Mouse (Mus musculus): ENCODE data around the gene Ikzf4. TPM values are rescaled to one million over a fixed set of nuclear protein-coding genes. Genes with fewer than 3 reads are reported as not detected.
"Not testable (repeated sequence)": the region's sequence is repeated elsewhere in the genome, so short reads cannot be mapped to it uniquely, and the experiment has no call there.

The Ikzf4 gene
- polyA plus RNA-seq, 1 experiment from 2014 or later: 18.1 TPM

DNA sequence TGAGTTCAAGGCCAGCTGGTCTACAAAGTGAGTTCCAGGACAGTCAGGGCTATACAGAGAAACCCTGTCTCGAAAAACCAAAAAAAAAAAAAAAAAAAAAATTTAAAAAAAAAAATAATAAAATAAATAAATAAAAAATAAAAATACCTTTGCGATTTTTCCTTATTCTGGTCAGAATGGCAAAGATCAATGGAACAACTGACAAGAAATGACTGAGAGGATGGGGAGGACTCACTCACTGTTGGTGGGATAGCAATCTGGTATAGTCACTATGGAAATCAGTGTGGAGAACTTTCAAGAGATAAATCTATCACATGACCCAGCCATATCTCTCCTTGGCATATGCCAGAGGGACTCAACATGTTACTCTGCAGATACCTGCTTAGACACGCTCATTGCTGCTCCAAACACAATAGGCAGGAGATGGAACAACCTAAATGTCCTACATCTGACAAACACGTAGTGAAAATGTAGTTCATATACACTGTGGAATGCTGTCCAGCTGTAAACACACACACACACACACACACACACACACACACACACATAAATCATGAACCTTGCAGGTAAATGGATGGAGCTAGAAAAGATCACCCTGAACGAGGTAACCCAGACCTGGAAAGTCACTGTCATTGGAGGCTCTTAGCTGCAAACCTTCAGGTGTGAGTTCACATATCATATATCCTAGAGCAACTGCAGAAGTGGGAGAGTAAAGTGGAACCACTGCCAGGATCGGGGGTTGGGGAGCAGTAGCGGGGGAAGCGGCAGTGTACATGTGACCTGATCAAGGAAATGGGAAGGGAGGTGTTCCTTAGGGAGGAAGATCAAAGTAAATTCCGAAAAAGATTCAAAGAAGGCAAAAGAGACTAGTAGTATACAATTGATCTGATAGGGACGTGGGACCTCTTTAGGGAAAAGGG is 18.1 kb downstream of the Ikzf4 start:
- ATAC-seq (ENCODE audit: low FRiP score) (no peak), DNase-seq (ENCODE audit: low spot score) (no peak)
- H3K4me3 ChIP-seq (replicated peaks; ENCODE audit: low read length): no peak overlapping the region
- H3K36me3 ChIP-seq (replicated peaks; ENCODE audit: control insufficient read depth, insufficient read depth): peaks cover 29% of the 10 kb centered on the region
- peaks cover 6% of the 10 kb centered on the region for H3K4me1 ChIP-seq (replicated peaks; ENCODE audit: control insufficient read depth, insufficient read depth, low read length)
- no peaks in the 10 kb centered on the region for H3K9me3 ChIP-seq (ENCODE audit: control insufficient read depth, low read length)
- H3K27ac ChIP-seq: peak overlapping the region; percentile 83; the same call in 1 of the 2 replicates
- H3K4me2 ChIP-seq (replicated peaks): no peak overlapping the region; the same call in 1 of the 2 replicates
- WGBS: 87% methylated on average over 10 of the region's 10 CpGs
- no peaks in the 10 kb centered on the region for H3K27me3 ChIP-seq (ENCODE audit: control insufficient read depth, insufficient read depth, low read length)
- H3K9ac ChIP-seq: no peak overlapping the region

- Histone ChIP-seq H3K27ac (peak within 1 kb of the TSS; percentile 83), H3K4me3 (replicated peaks; ENCODE audit: low read length) (peak within 1 kb of the TSS; percentile 73), H3K36me3 (replicated peaks; ENCODE audit: control insufficient read depth, insufficient read depth) (peaks cover 30% of the 10 kb centered on the region), H3K9ac (peak within 1 kb of the TSS; percentile 87), H3K4me1 (replicated peaks; ENCODE audit: control insufficient read depth, insufficient read depth, low read length) (peaks cover 6% of the 10 kb centered on the region), H3K4me2 (replicated peaks) (peak within 1 kb of the TSS; percentile 77), H3K27me3 (ENCODE audit: control insufficient read depth, insufficient read depth, low read length) (no peaks in the 10 kb centered on the region), H3K9me3 (ENCODE audit: control insufficient read depth, low read length) (no peaks in the 10 kb centered on the region)
- ATAC-seq (ENCODE audit: low FRiP score) (peak; percentile 96), DNase-seq (ENCODE audit: low spot score) (peak; percentile 97)
- WGBS: under 1% methylated on average over 40 of the region's 40 CpGs
Measured at GRCm38 (mm10) chr10:128626311-128627310, 19.2 kb downstream of the Ikzf4 start, which contains the start of gene Rps26. Gene Rps26, minus strand, starts transcription at chr10:128626747.

GRCm38 (mm10) chr10:128625287-128625894 is 20.4 kb downstream of the Ikzf4 start:
- no peak for DNase-seq (ENCODE audit: low spot score)
- Histone ChIP-seq H3K4me3 (replicated peaks; ENCODE audit: low read length) (peak overlapping the region; percentile 73), H3K27me3 (ENCODE audit: control insufficient read depth, insufficient read depth, low read length) (no peaks in the 10 kb centered on the region), H3K27ac (no peak overlapping the region), H3K36me3 (replicated peaks; ENCODE audit: control insufficient read depth, insufficient read depth) (peaks cover 29% of the 10 kb centered on the region), H3K9me3 (ENCODE audit: control insufficient read depth, low read length) (no peaks in the 10 kb centered on the region), H3K4me1 (replicated peaks; ENCODE audit: control insufficient read depth, insufficient read depth, low read length) (peaks cover 6% of the 10 kb centered on the region), H3K4me2 (replicated peaks) (peak overlapping the region; percentile 77), H3K9ac (peak overlapping the region; percentile 87)
- WGBS: 50% methylated on average over 7 of the region's 7 CpGs
- no peak for ATAC-seq (ENCODE audit: low FRiP score)

DNA sequence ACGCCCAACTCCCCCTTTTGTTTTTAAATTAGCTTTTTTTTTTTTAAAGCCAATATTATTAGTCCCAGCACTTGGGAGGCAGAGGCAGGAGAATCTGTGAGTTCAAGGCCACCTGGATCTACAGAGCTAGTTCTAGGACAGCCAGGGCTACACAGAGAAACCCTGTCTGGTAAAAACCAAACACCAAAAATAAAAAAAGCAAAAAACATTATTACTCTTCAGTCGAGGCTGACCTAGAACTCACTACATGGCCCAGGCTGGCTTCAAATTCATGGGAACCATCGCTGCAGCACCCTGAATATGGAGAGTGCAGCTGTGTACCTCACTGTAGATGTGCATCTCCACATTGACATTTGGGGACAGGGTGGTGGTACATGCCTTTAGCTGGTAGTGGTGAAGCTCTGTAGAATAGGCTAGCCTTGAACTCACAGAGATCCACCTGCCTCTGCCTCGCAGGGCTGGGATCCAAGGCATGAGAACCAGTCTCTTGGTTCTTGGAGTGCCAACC is 22.6 kb downstream of the Ikzf4 start:
- ATAC-seq (ENCODE audit: low FRiP score); H3K4me3 ChIP-seq (replicated peaks; ENCODE audit: low read length); H3K9ac ChIP-seq; H3K27me3 ChIP-seq (ENCODE audit: control insufficient read depth, insufficient read depth, low read length); H3K27ac ChIP-seq; H3K4me2 ChIP-seq (replicated peaks); H3K9me3 ChIP-seq (ENCODE audit: control insufficient read depth, low read length); DNase-seq (ENCODE audit: low spot score); H3K4me1 ChIP-seq (replicated peaks; ENCODE audit: control insufficient read depth, insufficient read depth, low read length): not testable (repeated sequence)
- peaks cover 29% of the 10 kb centered on the region for H3K36me3 ChIP-seq (replicated peaks; ENCODE audit: control insufficient read depth, insufficient read depth)
- 81% methylated on average over 3 of the region's 4 CpGs for WGBS

DNA sequence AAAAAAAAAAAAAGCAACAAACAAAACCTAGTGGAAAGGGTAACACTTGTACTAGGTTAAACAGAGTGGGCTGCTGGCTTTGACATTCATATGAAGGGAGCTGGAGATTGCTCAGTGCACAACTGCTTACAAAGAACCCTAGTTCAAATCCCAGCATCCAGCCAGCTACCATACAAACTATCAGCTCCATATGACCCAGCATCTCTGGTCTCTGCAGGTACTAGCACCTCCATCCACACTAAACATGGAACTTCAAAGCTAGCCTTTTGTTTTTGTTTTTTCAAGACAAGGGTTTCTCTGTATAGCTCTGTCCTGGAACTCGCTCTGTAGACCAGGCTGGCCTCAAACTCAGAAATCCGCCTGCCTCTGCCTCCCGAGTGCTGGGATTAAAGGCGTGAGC is 23.1 kb downstream of the Ikzf4 start:
- no peak overlapping the region for H3K4me2 ChIP-seq (replicated peaks)

GRCm38 (mm10) chr10:128621986-128622520 is 23.7 kb downstream of the Ikzf4 start:
- ATAC-seq (ENCODE audit: low FRiP score): no peak
- Histone ChIP-seq H3K9me3 (ENCODE audit: control insufficient read depth, low read length) (no peaks in the 10 kb centered on the region), H3K36me3 (replicated peaks; ENCODE audit: control insufficient read depth, insufficient read depth) (peaks cover 29% of the 10 kb centered on the region), H3K27me3 (ENCODE audit: control insufficient read depth, insufficient read depth, low read length) (no peaks in the 10 kb centered on the region), H3K4me2 (replicated peaks) (no peak overlapping the region), H3K9ac (no peak overlapping the region), H3K4me1 (replicated peaks; ENCODE audit: control insufficient read depth, insufficient read depth, low read length) (peaks cover 6% of the 10 kb centered on the region), H3K27ac (no peak overlapping the region), H3K4me3 (replicated peaks; ENCODE audit: low read length) (no peak overlapping the region)
- no peak for DNase-seq (ENCODE audit: low spot score)
- 77% methylated on average over 3 of the region's 3 CpGs for WGBS

More for the DNA sequence above, 23.1 kb downstream of the Ikzf4 start:
- DNase-seq (ENCODE audit: low spot score) (no peak), ATAC-seq (ENCODE audit: low FRiP score) (no peak)
- H3K9me3 ChIP-seq (ENCODE audit: control insufficient read depth, low read length): no peaks in the 10 kb centered on the region
- peaks cover 6% of the 10 kb centered on the region for H3K4me1 ChIP-seq (replicated peaks; ENCODE audit: control insufficient read depth, insufficient read depth, low read length)
- peaks cover 29% of the 10 kb centered on the region for H3K36me3 ChIP-seq (replicated peaks; ENCODE audit: control insufficient read depth, insufficient read depth)
- no peak overlapping the region for H3K9ac ChIP-seq
- H3K4me3 ChIP-seq (replicated peaks; ENCODE audit: low read length): no peak overlapping the region
- WGBS: 81% methylated on average over 4 of the region's 4 CpGs
- H3K27me3 ChIP-seq (ENCODE audit: control insufficient read depth, insufficient read depth, low read length): no peaks in the 10 kb centered on the region
- H3K27ac ChIP-seq: no peak overlapping the region

DNA sequence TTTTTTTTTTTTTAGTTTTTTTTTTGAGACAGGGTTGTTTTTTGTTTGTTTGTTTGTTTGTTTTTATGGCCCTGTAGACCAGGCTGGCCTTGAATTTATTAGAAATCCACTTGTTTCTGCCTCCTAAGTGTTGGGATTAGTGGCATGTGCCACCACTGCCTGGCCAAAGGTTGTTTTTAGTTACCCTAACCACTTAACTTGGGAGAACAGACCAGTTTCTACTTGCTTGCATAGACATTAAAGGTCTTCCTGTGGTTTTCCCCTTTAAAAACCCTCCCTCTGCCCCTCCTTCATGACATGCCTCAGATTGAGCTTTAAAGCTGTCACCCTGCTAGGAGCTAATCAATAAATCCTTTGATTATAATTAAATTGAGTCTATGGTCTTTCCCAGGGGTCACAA is 25.6 kb downstream of the Ikzf4 start:
- no peak overlapping the region for H3K27ac ChIP-seq
- H3K4me1 ChIP-seq (replicated peaks; ENCODE audit: control insufficient read depth, insufficient read depth, low read length): peaks cover 2% of the 10 kb centered on the region
- DNase-seq (ENCODE audit: low spot score) (no peak), ATAC-seq (ENCODE audit: low FRiP score) (no peak)
- no peaks in the 10 kb centered on the region for H3K27me3 ChIP-seq (ENCODE audit: control insufficient read depth, insufficient read depth, low read length)
- no peaks in the 10 kb centered on the region for H3K9me3 ChIP-seq (ENCODE audit: control insufficient read depth, low read length)
- H3K36me3 ChIP-seq (replicated peaks; ENCODE audit: control insufficient read depth, insufficient read depth): peaks cover 27% of the 10 kb centered on the region
- H3K9ac ChIP-seq: no peak overlapping the region
- H3K4me3 ChIP-seq (replicated peaks; ENCODE audit: low read length): no peak overlapping the region
- H3K4me2 ChIP-seq (replicated peaks): no peak overlapping the region

- H3K4me3 ChIP-seq (replicated peaks; ENCODE audit: low read length); H3K27ac ChIP-seq; H3K4me2 ChIP-seq (replicated peaks); H3K4me1 ChIP-seq (replicated peaks; ENCODE audit: control insufficient read depth, insufficient read depth, low read length); H3K9ac ChIP-seq; DNase-seq (ENCODE audit: low spot score); H3K27me3 ChIP-seq (ENCODE audit: control insufficient read depth, insufficient read depth, low read length); ATAC-seq (ENCODE audit: low FRiP score); H3K9me3 ChIP-seq (ENCODE audit: control insufficient read depth, low read length): not testable (repeated sequence)
- peaks cover 16% of the 10 kb centered on the region for H3K36me3 ChIP-seq (replicated peaks; ENCODE audit: control insufficient read depth, insufficient read depth)
- WGBS: 92% methylated on average over 5 of the region's 5 CpGs
Measured at GRCm38 (mm10) chr10:128619148-128619547, 26.6 kb downstream of the Ikzf4 start.
